Mouse (Mus musculus): Measurements from ENCODE around the gene Plekha4.
"Not testable (repeated sequence)": the region's sequence is repeated elsewhere in the genome, so short reads cannot be mapped to it uniquely, and the experiment has no call there.

Gene Plekha4

DNA sequence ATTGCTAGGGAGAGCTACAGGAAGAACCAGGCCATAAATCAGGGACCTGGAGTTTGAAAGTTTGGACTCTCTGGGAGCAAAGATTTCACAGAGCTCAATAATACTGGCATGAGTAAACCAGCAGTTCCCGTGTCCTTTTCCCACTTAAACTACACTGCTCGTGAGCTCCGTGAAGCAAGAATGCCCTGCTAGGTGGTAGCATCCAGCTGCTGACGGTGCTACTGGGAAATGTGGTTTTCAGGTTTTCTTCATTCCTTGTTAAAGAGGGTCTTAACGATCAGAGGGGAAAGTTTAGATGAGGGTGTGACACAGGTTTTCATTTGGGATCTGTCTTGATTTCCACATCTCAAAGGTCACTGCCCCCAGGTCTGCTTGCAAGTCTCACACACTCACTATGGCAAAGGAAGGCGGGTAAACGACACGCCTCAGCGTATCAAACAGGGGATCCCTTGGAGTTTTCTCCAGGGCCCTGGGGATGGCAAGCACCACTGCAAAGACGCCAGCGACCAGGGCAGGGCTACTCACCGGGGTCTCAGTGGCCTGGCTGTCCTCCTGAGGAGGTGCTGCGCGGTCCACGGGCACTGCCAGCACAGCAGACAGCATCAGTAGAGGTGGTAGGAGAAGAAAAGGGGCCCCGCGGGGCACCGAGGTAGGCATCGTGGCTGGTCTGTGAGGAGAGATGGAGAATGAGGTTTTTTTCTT is 16.8 kb upstream of the Plekha4 start:
- DNase-seq (ENCODE audit: low spot score) = no peak

- DNase-seq (ENCODE audit: low spot score) = peak; percentile 84
Observed at GRCm38 (mm10) chr7:45509912-45510787, 16.0 kb upstream of the Plekha4 start, which contains the start of gene Nucb1. Gene Nucb1, minus strand, starts transcription at chr7:45510406.

- no peak for DNase-seq (ENCODE audit: low spot score)
Observed at GRCm38 (mm10) chr7:45514411-45514810, 11.7 kb upstream of the Plekha4 start.

DNA sequence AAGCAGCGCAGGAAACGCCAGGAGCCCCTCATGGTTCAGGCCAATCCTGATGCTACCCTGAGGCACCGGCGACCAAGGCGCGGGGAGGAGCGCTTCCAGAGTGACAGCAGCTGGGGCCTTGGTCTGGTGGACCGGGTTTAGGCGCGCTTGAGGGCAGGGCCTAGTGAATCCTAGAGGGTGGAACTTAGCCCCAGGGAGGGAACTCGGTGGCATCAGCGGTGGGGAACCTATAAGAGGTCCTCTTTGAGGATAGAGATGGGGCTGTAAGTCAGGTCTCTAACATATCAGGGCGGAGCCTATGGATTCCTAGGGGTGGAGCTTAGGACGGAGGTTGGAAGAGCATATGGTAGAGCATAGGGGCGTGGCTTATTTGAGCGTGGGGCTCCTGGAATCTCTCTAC is 10.7 kb upstream of the Plekha4 start:
- DNase-seq (ENCODE audit: low spot score) = no peak

DNA sequence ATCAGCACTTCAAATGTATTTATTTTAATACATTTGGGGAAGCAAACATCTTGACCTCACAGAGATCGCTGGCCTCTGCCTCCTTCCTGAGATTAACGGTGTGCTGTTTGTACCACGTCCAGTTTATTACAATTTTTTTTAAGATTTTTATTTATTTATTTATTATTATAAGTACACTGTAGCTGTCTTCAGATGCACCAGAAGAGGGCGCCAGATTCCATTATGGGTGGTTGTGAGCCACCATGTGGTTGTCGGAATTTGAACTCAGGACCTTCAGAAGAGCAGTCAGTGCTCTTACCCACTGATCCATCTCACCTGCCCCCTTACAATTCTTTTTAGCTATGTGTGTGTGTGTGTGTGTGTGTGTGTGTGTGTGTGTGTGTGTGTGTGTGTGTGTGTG is 9.3 kb upstream of the Plekha4 start:
- not testable (repeated sequence) for DNase-seq (ENCODE audit: low spot score)

- DNase-seq (ENCODE audit: low spot score) = no peak
Observed at GRCm38 (mm10) chr7:45518618-45519017, 7.5 kb upstream of the Plekha4 start.

- no peak for DNase-seq (ENCODE audit: low spot score)
Observed at GRCm38 (mm10) chr7:45519345-45520120, 6.6 kb upstream of the Plekha4 start.

DNA sequence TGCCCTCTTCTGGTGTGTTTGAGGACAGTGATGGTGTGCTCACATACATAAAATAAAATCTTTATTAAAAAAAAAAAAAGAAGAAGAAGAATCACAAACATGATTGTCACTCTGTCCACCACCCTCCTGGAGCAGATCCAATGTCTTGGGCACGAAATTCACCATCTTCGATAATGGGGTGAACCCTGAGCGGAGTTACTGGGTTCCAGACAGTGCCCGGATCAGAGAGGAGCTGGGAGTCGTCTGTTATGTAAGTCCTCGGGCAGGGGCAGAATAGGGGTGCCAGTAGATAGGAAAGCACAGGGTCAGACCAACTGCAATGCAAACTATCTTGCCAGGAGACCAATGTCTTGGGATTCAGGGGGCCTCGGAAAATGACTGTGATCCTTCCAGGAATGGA is 5.5 kb upstream of the Plekha4 start:
- DNase-seq (ENCODE audit: low spot score) = no peak

- DNase-seq (ENCODE audit: low spot score) = peak; percentile 81
Observed at GRCm38 (mm10) chr7:45521728-45522184, 4.4 kb upstream of the Plekha4 start.

DNA sequence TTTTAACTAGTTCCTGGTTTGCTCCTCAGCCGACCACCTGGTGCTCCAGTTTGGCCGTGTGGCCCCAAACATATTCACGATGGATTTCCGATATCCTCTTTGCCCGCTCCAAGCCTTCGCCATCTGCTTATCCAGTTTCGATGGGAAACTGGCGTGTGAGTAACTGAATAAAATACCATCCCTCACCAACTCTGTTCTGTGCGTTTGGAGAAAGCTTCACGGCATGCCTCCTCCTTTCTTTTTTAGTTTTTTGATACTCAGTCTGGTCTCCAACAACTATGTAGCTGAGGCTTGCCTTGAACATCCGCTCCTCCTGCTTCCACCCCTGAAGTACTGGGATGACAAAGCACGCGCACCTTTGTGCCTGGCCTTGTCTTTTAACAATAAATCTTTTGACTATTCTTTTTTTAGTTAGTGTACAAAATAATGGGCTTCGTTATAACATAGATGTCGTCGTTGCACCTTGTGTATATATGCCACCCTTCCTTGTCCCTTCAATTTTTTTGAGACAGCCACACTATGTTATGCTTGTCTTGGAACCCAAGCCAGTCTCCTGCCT is 3.9 kb upstream of the Plekha4 start:
- no peak for DNase-seq (ENCODE audit: low spot score)

GRCm38 (mm10) chr7:45522957-45523676 is 3.0 kb upstream of the Plekha4 start:
- DNase-seq (ENCODE audit: low spot score) = no peak

DNA sequence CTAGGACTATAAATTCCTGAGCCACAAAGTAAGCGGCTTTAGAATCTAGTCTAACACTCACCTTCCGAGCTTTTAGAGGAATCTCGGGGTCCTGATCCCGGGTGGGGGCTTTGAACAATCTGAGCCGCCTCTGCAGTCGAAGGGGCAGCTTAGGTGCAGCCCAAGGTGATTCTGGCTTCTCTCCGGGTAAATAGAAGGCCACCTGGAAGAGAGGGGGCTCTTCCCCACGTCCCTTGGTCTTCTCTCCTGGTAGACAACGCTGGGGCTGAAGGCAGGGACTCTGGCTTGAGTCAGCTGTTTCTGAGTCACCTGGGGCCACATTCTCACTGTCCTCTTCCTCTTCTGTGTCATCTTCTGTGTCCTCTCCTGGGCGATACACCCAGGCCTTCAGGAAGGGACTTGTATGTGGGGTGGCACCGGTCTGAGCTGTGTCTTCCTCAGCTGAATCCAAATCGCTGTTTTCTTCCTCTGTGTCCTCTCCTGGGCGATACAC is 2.4 kb upstream of the Plekha4 start:
- DNase-seq (ENCODE audit: low spot score) = no peak

- peak; percentile 82 for DNase-seq (ENCODE audit: low spot score)
Observed at GRCm38 (mm10) chr7:45524841-45525621, 1.1 kb upstream of the Plekha4 start.

DNA sequence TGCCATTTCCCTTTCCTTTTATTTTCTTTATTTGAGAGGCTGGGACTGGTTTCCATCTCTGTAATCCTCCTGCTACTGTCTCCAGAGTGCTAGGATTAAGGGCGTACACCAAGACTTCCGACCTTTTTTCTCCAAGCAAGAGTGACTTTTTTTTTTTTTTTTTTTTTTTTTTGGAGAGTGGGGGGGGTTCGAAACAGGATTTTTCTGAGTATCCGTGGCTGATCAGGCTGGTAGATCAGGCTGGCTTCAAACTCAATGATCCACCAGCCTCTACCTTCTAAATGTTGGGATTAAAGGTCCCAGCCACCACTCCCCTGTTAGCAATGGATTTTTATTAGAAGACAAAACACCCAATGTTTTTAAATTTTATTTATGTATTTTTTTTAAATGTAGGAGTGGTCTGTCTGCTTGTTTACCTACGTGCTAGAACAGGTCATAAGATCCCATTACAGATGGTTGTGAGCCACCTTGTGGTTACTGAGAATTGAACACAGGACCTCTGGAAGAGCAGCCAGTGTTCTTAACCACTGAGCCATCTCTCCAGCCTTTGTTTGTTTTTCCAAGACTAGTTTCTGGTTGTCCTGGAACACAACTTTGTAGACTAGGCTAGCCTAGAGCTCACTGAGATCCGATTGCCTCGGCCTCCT is 467 bp downstream of the Plekha4 start:
- DNase-seq (ENCODE audit: low spot score) = no peak

DNA sequence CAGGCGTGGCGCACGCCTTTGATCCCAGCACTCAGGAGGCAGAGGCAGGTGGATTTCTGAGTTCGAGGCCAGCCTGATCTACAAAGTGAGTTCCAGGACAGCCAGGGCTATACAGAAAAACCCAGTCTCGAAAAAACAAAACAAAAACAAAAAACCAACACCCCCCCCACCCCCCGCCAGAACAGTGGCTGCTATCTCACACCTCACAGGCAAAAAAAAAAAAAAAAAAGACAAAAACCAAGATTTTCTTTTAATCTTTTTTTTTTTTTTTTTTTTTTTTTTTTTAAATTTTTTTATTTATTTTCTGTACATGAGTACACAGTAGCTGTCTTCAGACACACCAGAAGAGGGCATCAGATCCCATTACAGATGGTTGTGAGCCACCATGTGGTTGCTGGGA is 1.0 kb downstream of the Plekha4 start:
- DNase-seq (ENCODE audit: low spot score) = not testable (repeated sequence)

- no peak for DNase-seq (ENCODE audit: low spot score)
Observed at GRCm38 (mm10) chr7:45529461-45529860, 3.3 kb downstream of the Plekha4 start.

- DNase-seq (ENCODE audit: low spot score) = no peak
Observed at GRCm38 (mm10) chr7:45530643-45531042, 4.5 kb downstream of the Plekha4 start.

DNA sequence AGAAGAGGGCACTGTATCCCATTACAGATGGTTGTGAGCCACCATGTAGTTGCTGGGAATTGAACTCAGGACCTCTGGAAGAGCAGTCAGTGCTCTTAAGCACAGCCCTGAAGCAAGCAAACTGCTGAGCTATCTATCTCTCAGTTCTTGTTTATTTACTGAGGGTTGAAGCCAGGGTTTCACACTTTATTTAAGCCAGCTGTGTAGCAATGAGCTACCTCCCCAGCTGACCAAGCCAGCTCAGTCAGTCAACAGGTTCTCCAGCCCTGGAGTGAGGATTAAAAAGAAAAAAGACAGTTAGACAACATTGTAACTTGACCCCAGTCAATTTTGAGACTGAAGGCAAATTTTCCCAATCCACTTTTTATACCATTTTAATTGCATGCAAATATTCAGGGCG is 9.5 kb downstream of the Plekha4 start:
- DNase-seq (ENCODE audit: low spot score) = no peak

DNA sequence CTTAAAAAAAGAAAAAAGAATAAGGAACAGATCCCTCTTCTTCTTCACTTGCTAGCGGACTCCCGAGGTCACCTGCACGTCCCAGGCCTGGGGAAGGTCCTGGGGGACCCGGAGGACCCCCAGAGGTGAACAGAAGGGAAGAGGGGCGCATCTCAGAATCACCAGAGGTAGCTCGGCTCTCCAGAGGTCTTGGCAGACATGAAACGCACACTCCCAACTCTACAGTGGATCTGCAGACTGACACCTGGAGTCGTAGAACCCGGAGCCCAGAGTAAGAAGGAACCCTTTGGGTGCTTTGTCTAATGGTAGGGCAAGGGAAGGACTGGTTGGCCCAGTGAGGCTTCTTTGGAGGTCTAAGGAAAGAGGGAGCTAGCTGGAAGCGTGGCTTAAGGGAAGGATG is 11.5 kb downstream of the Plekha4 start:
- DNase-seq (ENCODE audit: low spot score) = no peak
